Mouse (Mus musculus): ENCODE data around the gene Zfp616.

The Zfp616 gene

DNA sequence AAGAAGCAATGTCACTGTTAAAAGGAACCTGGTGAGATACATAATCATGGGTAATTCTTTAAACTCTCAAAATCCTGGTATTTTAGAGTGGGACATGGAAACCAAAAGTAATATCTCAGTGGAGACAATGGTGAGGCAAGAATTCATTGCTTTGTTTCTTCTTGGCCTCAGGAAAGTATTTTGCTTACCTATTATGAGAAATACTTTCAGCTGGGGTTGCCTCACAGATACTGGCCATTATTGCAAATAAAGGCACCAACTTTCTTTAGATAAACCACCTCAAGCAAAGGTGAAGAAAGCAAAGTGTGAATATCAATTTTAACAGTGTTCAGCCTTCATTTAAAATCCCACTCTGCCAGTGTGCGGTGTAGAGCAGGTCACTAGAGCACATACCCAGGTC is at the start of gene Zfp616:
Gene Zfp616, plus strand, starts transcription at position 301 of the 400 bp plus-strand sequence.
- DNase-seq (ENCODE audit: low read depth, low spot score): no peak

DNA sequence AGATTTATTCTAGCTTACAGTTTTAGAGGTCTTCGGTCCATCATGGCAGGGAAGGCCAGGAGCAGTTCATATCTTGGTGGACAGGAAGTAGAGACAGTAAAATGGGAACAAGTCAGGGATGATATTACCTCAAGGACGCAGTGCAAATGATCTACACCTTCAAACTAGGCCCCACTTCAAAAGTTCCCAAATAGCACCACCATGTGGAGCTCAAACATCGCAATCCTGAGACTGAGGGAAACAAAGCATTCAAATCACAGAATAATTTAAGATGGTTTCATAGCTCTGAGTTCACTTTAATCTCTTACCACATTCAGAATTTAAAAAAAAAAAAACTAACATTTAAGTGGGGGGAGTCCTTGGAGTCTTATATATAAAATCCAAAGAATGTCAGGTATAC is 18.4 kb upstream of the Zfp616 start:
- DNase-seq (ENCODE audit: low read depth, low spot score): no peak

DNA sequence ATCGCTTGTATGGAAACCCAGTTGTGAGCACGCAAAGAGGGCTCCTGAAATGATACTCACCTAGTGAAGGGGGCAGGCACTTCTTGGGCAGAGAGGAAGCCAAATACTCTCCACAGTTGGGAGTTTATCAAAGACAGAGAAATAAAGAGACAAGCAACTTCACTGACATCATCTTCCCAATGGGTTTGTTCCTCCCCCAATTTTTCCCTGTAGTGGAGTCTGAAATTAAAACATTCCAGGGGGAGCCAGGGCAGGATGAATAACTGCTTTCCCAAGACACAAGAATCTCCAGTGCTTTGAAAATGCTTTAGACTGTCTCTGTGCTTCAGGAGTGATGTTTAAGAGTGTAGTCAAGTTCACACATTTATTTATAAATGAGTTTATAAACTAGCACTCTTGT is 13.3 kb upstream of the Zfp616 start, which contains the start of the genes Olfr139 and Olfr399:
Gene Olfr139, minus strand, starts transcription at position 101 of the 400 bp plus-strand sequence.
Gene Olfr399, minus strand, starts transcription at position 165 of the 400 bp plus-strand sequence.
- DNase-seq (ENCODE audit: low read depth, low spot score): no peak

DNA sequence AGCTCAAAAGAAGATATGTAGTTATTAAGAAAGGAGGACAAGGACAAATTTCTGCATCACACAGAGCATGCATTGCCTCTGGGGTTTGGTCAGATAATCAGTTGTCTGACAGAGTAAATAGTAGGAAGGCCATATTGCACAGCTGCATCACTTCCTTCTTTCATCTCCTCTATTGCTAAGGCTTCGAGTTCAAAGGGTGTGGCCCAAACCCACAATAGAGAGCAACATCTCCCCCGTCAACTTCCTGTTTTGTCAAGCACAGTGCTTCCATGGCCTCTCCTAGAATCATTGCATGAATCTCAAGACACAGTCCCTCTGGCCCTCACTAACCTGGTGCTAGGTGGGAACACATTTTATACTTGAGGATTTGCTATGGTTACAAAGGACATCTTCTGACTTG is 31.0 kb downstream of the Zfp616 start:
- DNase-seq (ENCODE audit: low read depth, low spot score): peak; percentile 2

DNA sequence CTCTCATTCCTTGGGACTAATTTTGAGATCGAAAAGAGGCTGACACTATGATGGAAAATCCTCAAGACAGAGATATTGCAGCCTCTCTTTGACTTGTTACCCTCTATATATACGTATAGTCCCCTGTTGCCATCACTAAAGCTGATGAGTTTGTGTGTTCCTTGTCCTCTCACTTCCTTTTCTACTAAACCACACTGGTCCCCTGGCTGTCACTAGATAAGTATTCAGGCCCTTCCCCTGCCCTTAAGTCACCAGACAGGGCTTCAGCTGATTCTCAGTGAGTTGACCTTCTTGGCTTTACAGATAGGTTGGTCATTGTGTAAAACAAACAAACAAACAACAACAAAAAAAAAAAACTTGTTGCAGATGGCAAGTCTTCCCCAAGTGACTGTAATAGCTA is 31.8 kb downstream of the Zfp616 start:
- no peak for DNase-seq (ENCODE audit: low read depth, low spot score)

DNA sequence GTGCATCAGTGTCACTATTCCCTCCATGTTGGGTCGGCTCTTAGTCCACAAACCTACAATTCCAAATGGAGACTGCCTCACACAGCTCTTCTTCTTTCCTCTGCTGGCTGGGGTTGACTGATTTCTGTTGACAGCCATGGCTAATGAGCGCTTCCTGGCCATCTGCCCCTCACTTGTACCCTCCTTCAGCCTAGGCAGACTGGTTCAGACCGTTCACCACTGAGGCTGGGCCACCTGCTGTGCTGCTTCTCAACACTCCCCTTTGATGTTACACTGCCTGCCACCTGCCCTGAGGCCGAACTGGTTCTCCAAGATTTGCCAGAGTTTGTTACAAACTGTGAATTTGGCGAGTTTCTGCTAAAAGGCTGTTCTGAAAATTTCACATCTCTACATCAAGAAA is 35.3 kb downstream of the Zfp616 start:
- no peak for DNase-seq (ENCODE audit: low read depth, low spot score)

DNA sequence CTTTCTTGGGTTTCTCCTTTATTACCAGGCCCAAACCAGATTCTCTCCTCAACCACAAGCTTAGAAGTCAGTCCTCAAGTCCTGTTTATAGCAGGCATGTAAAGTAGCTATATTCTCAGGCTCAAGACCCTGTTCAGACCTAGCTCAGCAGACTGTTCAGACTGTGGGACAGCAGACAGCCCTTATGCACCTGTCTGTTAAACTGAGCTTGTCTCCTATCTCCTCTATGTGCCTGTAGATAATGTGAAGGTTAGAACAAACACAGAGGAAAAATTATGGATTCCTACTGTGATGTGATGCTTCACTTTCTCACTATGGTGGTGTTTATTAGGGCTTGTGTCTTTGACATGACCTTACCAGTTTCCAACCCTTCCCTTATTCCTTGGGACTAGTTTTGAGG is 43.7 kb downstream of the Zfp616 start, which contains the start of gene Olfr401:
Gene Olfr401, plus strand, starts transcription at position 301 of the 400 bp plus-strand sequence.
- no peak for DNase-seq (ENCODE audit: low read depth, low spot score)
